Mouse (Mus musculus): Measurements from ENCODE around the gene Zfp612.
"Not testable (repeated sequence)": the region's sequence is repeated elsewhere in the genome, so short reads cannot be mapped to it uniquely, and the experiment has no call there.

The Zfp612 gene

DNA sequence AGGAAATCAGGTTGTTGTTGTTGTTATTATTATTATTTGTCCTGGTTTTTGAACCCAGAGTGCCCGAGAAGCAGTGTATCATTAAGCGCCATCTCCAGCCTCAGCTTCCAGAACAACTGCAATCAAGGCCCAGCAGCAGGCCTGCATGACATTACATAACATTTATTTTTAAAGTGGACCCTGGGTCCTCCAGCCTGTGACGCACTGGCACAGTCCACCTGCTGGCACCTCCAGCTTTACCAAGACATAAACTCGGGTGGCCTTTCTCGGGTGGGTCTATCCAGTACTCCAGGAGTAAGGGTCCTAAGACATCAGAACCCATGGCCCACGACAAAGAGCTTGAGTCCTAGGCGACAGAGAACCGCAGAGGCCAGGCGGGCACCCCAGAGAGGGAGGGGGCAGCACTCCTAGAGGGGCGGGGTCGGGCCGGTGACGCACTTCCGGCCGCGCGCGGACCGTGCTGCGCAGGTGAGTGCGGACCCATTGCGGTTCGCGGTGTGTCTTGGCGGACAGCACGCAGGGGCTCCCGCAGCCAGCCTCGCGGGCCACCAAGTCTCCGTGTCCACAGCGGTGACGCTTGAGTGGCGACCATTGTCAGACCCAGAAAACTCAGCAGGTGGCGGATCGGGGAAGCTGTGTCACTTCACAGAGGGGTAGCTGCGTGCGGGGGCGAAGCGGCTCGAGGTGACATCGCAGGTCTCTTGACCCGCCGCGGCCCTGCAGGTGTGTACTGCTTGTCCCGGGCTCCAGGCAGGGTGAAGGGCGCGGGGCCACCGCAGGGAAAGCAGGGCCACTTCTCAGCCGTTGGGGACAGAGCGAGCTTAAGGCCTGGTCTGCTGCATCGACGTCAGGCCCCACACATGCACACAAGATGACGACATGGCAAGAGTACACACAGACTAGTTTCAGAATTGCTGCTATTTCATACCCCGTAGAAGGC lies at the start of gene Zfp612:
Zfp612 (plus strand) TSS at position 465 of the 940 bp plus-strand sequence.
- in situ Hi-C loops (cut with MboI; ENCODE audit: low sequenced_read_pairs) = no loop called here

DNA sequence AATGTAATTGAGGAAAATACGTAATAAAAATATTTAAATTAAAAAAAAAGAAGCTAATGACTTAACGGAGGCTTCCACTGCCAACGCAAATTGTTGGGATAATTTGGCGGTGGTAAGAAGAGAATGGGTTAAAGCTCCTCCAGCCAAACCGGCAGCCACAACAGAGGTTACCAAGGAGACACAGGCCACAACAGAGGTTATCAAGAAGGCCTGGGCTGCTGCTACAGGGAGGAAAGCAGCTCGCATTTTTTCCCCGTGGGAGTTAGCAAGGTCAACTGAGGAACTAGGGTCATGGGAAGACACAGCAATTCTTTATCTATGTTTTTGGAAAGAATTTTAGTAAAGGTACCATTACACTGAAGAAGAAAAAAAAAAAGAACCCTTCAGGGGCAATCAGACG lies 45.8 kb upstream of the Zfp612 start:
- in situ Hi-C loops (cut with MboI; ENCODE audit: low sequenced_read_pairs) = not testable (repeated sequence)

DNA sequence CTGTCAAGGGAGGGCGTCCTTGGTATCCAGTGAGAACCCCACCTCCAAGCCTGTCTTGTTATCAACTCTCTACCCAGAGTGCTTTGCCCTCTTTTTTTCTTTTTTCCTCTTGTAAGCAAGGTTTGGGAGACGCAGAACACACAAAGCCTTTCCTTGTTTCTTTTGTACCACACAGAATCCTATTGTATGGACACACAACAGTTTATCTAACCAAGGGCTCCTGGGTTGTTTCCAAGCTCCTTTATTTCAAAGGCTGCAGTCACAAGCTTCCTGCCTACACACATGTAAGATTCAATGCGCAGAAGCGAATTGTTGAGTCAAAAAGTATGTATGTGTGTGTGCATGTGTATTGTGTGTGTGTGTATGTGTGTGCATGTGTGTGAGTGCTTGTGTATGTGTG lies 45.2 kb upstream of the Zfp612 start:
- in situ Hi-C loops (cut with MboI; ENCODE audit: low sequenced_read_pairs) = no loop called here

DNA sequence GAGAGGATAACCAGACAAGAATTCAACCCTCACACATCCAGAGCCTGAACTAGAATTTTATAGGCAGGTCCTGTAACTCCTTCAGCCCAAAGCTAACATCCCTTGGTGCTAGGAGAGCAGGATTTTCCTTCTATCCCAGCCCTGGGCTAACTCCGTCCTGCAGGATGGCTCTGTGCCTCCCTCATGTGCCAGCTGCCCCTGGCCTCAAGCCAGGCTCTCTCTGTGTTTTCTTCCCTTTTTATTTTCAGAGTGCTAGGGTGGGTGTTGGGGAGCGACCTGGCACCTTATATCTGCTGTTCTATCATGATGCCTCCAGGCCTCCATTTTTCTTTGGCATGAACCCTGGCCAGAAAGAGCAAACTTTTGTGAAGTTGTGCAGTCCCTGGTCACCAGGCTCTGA lies 43.4 kb upstream of the Zfp612 start:
- in situ Hi-C loops (cut with MboI; ENCODE audit: low sequenced_read_pairs) = no loop called here

DNA sequence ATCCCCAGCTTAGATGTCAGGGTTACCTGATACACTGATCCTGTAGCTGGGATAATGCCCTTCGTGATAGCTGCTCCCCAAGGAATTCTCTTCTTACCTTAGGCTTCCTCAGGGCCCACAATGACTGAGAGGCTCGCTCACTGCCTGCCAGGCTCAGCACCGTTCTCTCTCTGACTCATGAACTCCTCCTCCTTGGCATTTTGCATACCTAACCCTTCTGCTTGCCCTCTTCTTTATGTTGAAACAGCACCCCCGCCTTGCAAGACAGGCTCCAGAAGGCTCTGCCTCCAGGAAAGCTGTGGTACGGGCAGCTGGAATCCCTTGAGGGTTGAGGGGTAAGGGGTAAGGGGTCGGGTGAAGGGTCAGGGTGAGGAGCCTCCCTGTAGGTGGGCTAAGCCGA lies 40.3 kb upstream of the Zfp612 start:
- in situ Hi-C loops (cut with MboI; ENCODE audit: low sequenced_read_pairs) = no loop called here

DNA sequence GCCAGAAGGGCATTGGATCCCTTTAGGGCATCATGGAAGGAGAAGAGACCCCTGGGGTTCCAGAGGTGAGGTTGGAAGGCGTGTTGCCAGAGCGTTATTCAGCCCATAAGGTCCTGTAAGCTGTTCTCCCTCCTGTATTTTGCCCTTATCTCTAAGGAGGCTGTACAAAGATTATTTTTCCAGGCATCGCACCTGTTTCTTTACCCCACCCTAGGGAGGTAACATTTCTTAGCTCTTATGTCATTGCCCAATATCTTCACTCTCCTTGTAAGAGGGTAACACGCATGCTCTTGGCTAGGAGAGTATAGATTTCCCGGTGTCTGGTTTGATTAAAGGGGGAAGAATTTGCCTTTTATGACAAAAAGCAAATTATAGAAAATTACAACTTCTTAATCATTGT lies 39.9 kb upstream of the Zfp612 start, which contains the start of gene Chst4:
Chst4 (minus strand) TSS at position 82 of the 400 bp plus-strand sequence.
- in situ Hi-C loops (cut with MboI; ENCODE audit: low sequenced_read_pairs) = no loop called here

DNA sequence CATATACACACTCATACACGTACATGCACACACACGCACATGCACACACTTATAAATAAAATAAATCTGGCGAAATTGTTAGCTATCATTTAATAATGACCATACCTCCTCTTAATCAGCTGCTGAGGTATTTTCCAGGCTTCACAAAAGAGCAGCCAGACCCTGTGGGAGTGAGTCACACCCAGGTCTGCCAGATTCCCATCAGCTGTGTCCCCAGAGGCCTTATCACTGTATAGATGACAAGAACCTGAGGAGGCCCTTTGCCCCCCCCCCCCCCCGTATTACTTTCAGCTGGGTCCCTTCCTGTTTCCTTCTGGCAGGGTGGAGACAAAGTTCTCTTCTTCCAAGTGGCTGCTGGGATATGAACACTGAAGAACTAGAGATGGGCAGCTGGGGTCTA lies 39.0 kb upstream of the Zfp612 start:
- in situ Hi-C loops (cut with MboI; ENCODE audit: low sequenced_read_pairs) = no loop called here

DNA sequence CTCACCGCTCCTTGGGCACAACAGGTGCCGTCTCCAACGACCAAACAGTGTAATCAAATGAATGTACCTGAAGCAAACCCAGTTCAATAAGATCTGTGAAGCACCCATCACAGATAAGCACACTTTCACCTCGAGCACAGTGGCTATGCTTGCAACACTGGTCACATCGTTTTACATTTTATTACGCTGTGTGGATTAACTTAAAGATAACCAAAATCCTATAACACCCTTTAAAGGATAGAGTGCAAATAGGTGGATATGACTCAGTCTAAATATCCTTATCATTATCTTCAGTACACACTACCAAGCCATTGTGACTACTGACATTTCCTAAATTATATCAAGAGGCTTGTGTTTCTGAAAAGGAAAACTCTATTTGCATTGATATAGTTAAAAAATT lies 28.3 kb upstream of the Zfp612 start:
- in situ Hi-C loops (cut with MboI; ENCODE audit: low sequenced_read_pairs) = no loop called here

DNA sequence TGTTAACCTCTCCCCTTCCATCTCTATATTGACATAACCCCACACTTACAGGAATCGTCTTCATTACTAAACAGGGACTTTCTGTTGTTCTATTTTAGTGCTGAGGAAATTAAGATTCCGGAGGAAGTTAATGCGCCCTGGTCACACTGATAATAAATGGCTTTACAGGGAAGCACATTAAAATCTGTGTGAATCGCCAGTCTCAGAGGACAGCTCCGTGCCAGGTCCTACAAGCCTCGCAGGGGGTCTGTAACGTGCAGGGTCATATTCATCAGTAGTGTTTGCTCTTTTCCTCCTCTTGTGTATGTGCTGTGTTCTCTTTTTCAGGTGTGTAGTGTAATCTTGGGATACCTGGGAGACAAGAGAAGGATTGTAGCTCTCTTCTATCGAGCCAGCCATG lies 21.3 kb upstream of the Zfp612 start:
- in situ Hi-C loops (cut with MboI; ENCODE audit: low sequenced_read_pairs) = no loop called here

DNA sequence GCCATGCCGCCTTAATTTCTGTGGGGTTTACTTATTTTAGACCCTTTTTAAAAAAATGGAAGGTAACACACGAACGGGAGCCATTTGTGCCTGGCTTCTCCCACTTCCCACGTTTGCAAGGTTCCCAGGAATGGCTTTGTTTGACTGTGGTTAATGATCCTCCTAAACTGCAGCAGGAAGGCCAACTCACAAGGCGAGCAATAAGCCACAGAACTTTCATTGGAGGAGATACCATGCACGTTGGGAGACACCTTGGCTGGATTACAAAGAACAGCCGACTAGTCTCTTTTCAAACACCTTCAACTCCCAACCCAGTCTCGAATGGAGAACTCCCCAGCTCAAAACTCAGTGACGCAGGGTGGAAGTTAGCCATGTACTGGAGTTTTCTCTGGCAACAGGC lies 15.4 kb upstream of the Zfp612 start:
- in situ Hi-C loops (cut with MboI; ENCODE audit: low sequenced_read_pairs) = no loop called here

DNA sequence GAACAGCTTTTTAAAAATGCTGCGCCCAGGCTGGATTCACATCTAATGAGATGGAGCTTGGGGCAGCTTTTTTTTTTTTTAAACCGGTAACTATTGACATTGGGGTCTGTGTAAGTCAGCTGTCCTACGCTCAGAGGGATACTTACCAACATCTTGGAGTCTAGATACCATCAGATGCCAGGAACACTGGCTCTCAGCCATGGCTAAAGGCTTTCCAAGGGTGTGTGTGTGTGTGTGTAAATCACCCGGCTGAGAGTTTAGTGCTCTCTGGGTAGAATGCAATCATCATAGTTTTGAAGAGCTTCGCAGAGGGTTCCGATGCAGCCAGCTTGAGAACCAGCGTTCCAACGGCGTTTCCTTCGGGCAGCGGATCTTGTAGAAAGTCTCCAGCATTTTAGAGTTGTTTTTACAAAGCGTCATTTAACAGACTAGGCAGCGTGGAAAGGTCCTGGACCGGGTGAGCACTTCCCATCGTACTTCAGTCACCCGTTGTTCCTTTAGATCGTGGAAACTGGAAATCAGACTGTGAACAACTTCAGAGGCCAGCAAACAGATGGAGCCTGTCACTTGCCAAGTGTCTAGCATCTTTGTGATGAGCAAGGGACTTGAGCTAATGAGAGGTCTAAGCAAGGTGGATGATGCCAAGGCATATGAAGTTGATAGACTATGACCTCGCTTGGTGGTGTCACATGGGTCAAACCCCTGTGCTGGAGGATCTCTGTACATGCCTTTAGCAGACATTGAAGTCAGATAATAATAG lies 14.8 kb upstream of the Zfp612 start:
- in situ Hi-C loops (cut with MboI; ENCODE audit: low sequenced_read_pairs) = no loop called here

DNA sequence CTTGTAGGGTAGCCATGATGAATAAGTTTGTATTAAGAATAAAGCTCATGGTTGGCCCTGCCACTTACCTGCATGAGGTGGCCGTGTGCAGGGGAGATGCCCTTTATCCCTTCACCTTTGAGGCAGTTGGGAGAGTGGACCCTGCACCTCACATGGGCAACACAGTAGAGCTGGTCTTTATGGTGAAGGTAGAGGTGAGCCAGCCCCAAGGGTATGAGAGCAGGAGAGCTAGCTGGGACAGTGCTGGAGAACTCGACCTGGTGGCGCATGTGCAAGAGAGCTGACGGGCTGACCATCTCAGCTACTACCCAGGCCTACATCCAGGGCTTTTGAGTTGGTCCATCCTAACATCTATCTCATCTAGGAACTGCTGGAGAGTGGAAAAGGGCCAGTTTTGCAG lies 13.9 kb upstream of the Zfp612 start:
- in situ Hi-C loops (cut with MboI; ENCODE audit: low sequenced_read_pairs) = no loop called here

DNA sequence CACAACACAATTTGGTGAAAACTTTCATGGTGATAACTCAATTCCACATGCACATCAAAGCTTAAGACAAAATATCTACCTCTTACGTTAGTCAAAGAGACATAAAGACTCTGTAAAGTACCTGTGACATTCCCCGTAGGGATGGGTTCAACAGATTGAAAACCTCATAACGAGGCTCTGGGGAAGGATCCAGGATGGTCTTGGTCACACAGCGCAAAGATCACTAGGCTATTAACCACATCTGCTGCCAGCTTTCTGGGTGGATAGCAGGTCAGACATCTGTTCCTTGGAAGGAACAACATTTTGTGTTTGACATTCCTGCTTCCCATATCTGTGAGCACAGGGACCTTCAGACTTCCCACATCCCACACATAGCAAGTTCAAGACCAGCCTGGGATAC lies 9.8 kb upstream of the Zfp612 start:
- in situ Hi-C loops (cut with MboI; ENCODE audit: low sequenced_read_pairs) = no loop called here

DNA sequence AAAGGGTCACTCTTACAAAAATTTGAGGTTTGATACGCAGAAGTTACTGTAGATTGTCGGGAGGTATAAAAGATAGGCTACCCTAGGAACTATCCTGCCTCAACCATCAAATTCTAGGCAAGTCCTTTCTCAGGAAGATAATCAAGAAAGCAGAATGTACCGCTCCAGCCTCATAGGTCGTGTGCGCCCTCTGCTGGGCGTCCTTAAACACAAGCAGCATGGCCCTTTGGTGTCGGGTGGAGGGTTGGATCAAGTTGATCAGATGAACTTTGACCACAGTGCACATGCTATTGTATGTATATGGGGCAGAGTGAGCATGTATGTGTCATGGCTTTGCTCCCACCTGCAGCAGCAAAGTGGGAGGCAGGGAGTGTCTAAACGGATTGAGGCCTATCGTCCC lies 7.9 kb upstream of the Zfp612 start:
- in situ Hi-C loops (cut with MboI; ENCODE audit: low sequenced_read_pairs) = no loop called here

DNA sequence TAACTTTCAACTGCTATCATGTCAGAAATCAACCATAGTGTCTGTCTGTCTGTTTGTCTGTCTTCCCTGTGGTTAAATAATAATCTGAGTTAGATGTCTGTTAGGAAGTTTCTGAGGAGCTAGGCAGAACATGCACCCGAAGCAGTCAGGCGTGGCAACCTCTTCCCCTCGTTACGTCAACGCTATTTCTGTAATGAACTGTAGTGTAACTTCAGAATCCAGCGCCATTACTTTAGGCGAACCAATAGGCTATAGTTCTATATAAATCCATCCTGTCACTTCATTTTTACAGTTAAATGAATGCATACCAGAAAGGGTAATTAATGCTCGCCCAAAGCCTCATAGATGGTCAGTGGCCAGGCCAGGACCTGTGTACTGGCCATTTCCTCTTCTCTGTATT lies 5.0 kb upstream of the Zfp612 start:
- in situ Hi-C loops (cut with MboI; ENCODE audit: low sequenced_read_pairs) = no loop called here

DNA sequence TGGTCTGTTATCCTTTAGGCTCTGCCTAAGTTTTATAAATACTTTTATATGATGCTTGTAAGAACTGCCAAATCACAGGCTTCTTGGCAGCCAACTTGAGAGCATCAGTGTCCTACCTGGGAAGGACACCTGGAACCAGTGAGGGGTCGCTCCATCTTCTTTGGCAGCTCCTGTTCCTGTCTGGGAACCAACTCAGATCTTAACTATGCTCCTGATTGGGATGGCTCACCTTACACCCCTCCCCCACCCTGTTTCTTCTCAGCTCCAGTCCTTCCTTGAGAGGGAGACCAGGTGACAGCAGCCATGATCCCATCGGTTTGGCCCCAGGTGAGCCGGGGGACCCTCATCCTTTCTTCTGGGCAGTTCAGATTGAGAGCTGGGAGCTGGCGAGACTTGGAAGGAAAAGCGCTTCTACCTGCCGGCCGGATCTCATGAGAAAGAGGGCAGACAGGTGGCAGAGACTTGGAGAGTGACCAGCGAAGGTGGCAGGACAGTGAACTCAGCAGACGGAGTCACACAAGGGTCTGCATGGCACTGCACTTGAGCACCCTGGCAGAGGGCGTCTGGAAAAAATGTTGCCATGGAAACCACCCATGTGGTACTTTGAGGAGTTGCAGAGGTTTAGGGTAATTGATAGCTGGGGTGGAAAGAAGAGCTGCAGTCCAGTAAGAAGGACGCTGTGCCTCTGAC lies 3.0 kb downstream of the Zfp612 start:
- in situ Hi-C loops (cut with MboI; ENCODE audit: low sequenced_read_pairs) = no loop called here

DNA sequence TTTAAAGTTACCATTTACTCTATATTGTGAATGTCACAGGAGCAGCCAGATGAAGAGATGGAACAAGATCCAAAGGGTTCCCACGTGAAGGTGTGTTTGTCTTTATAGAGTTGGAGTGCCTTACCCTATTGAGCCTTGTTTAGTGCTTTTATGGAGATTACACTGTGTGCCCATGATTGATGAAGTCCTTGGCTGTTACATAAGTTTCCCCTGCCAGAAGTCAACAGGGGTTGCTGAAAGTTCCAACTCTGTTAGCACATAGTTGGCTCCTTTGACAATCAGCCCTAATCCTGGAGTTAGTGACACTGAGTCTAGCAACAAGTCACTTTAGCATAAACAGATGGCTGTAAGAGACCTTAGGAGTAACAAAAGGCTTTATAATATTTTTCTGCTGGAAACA lies 12.3 kb downstream of the Zfp612 start:
- in situ Hi-C loops (cut with MboI; ENCODE audit: low sequenced_read_pairs) = no loop called here

DNA sequence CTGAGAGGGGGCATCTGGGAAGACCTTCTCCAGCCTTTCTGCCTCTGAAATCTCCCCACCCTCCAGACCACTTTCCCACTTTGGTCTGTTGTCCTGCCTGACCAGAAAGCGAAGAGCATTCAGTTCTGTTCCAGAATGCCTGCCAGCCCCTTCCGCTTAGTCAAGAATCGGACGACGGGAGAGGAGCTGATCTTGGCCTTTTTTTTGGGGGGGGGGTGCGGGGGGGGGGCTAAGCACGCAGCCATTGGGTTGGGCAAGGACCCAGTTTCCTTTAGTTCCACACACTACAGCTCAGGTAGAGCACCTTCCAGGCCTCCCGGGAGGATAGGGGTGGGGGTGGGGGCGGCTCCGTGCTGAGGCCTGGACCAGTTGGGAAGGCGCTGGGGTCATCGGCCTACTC lies 21.4 kb downstream of the Zfp612 start, which contains the start of gene Gm21964:
Gm21964 (plus strand) TSS at position 301 of the 400 bp plus-strand sequence.
- in situ Hi-C loops (cut with MboI; ENCODE audit: low sequenced_read_pairs) = no loop called here

DNA sequence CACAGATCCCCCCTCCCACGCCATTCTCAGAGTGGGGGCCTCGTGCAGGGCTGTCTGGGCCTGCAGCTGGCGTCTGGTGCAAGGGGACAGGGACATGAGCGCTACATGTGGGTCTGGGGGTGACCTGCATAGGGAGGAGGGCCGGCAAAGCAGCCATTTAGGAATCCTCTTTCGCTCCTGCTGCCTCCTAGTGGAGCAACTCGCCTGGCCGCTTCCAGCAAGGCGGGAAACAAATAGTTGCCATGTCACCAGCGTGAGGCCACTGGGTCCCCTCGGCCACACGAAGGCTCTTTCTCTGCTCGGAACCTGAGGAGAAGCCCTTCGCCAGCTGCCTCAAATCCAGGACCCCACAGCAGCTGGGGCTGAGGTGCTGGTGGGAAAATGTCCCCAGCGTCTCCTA lies 22.1 kb downstream of the Zfp612 start:
- in situ Hi-C loops (cut with MboI; ENCODE audit: low sequenced_read_pairs) = no loop called here

DNA sequence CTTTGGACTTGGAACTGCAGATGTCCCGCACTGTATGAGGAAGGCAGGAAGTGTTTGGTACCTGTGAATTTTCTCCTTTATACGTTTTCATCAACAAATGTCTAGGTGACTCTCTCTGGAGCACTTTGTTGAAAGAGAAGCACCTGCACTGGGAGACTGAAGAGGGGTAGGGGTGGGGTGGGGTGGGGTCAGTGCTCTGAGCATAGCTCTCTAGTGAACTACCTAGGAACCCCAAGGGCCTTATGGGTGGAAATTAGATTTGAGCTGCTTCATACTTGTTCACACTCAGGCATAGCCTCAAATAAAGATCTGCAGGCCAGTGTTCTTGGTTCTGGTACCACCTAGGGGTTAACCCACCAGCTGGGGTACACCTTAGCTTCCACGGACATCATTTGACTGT lies 23.1 kb downstream of the Zfp612 start, which contains the start of gene Gm17720:
Gm17720 (minus strand) TSS at position 101 of the 400 bp plus-strand sequence.
- in situ Hi-C loops (cut with MboI; ENCODE audit: low sequenced_read_pairs) = no loop called here

DNA sequence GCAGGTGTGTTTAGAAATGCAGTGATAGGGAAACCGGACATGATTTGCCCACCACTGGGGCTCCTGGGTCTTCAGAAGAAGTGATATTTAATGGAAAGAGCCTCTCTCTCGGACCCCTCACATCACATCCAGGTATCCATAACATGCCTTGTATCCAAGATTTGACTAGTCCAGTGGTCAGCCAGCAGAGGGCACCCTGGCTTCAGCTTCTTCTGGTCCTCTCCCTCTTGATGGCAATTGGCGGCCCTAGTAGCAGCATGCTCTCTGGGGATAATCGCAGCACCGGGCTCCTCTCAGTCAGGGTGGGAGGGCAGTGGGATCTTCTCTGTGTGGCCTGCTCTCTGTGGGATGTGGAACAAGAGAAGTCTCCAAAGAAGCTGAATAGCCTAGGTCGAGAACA lies 40.2 kb downstream of the Zfp612 start:
- in situ Hi-C loops (cut with MboI; ENCODE audit: low sequenced_read_pairs) = loop anchor here (10.0 kb wide), 1 partner anchor 365 kb away; no protein-coding TSS in a partner anchor

Measured in CH12F3 (cell line).